Mouse (Mus musculus) cerebellum, adult 9-11 months (tissue): Measurements from ENCODE around the gene Mogs.

Experiments
- DNase-seq: peaks from one replicate; pipeline ENCODE4 v3.0.0; 2022

Gene Mogs

DNA sequence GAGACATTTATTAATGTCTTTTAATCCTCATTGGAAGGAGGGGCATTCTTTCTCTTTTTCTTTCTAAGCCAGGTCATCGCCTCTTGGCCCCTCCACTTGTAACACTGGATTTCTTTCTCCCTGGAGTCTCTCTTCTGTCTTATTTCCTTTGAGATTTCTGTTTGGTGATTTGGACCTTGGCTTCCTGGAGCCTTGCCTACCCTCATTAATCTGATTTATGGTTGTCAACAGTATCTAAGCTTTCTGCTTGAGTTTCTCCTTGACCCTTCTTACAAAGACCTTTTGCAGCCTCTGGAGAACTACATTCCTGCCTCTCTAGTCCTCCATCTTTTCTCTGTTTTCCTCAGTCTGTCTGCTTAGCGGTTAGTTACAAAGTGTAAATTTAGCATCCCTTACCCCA is 16.9 kb upstream of the Mogs start:
- no peak for DNase-seq

DNA sequence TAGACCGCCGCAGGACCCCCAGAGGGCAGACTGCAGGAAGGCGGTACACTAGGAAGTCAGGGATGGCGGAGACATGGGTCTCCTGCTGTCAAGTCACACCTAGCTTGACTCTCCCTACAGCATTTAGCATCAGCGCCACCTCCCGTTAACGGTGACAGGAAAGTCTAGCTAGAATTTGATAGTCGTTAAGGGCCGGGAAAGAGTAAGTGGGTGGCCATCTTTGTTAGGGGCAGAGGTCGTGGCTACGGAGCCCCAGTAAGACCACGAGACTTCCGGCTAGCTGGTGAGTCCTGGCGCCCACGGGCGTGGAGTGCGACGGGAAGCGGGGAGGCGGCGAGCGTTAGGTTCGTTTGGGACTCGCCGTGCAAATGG is 14.0 kb upstream of the Mogs start, which contains the start of the genes Ccdc142 and Gm42688:
TSS of gene Ccdc142 (plus strand) at position 286 of the 372 bp plus-strand sequence.
TSS of gene Gm42688 (plus strand) at position 302 of the 372 bp plus-strand sequence.
- peak; percentile 94 for DNase-seq

DNA sequence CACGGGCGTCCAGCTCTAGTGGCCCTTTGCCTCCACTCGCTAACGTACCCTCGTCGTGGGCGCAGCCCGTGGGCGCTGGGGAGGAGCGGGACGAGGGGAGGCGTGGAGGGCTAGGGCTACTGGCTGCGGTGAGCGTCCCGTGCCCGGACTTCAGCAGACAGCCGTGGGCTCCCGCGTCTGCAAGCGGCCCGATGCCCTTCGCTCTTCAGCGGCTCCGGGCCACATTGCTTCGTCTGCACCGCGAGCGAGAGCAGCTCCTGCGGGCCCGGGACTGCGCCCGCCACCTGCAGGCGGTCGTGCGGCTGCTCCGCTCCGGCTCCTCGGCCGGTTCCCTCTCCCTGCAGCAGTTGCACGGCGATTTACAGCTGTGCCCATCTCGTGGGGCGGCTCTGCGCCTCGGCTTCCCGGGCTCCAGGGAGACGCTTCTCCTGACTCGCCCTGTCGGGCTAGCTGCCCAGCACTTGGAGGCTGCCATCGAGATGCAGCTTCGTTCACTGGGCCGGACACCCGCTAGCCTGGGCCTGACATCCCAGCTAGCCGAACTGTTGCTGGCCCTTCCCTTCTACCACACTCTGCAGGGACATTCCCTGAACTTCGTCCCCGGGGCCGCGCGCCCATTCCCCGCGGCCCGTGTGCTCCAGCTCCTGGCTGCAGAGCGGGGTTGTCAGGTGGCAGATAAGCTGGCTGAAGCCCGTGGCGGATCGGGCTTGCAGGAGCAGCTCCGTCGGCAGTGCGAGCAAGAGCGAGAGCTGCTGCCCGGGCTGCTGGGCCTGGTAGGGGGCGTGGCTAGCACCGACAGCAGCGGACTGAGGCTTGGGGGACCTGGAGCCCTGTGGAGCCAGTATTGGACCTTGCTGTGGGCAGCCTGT is 13.4 kb upstream of the Mogs start:
- peak; percentile 69 for DNase-seq

DNA sequence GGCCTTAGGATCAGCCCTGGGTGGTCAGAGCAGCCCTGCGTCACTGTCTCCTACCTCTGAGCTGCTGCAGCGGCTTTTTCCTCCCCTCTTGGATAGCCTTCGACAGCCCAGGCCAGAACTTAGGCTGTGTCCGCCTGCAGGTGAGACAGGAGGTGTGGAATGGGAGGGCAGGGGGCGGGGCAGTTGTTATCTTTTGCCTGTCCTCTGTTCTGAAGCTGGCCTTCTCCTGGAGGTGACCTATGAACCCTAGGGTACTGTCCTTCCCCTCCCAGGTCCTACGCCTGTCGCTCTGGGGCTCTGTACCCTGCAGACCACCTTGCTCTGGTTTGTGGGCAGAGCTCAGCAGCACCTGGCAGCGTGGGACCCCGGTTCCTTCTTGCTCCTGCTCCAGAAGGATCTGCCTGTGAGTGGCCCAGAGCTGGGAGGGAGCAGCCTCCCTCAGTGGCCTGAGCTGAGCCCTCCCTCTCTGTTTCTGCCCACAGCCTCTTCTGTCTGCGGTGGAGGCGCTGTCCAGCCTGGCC is 12.1 kb upstream of the Mogs start:
- DNase-seq, result peak; percentile 50

DNA sequence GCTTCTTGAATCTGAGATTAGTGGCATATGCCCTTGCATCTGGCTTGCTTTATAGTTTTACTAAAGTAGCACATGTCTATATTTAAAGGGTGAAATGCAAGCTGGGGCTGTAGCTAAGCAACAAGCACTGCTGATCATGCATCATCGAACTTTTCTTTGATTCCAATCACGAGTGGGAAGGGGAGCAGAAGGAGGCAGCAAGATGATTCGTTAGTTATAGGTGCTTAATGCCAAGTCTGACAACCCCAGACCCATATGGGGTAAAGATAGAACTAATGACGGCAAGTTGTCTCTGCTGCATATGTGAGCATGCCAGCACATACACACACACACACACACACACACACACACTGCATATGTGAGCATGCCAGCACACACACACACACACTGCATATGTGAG is 11.1 kb upstream of the Mogs start:
- no peak for DNase-seq

DNA sequence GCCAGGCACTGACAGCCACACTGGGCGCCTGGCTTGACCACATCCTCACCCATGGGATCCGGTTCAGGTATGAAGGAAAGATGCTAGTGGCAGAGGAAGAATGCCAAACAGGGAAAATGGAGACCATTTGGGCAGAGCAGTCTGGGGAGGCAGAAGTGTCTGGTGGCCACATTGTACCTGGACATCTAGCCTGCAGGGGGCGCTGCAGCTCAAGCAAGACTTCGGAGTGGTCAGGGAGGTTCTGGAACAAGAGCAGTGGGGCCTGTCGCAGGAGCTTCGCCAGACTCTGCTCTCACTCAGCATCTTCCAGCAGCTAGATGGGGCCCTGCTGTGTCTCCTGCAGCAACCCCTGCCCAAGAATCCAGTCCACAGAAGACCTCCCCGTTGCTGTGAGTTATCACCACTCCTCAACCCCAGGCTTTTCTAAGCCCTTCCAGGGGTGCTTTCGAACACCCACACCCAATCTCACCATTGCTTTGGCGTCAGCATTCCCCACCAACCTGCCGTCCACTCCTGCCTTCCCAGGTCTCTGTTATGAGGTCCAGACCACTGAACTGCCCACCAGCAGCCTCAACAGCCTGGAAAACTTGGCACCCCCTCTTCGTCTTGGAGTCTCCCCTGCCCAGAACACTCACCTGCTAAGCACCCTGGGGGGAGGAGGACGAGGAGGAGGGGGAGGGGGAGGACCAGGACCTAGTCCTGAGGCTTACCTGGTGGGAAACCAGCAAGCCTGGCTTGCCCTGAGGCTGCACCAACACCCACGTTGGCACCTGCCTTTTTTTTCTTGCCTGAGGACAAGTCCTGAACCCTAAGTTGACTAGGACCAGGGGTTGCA is 7.5 kb upstream of the Mogs start:
- peak; percentile 79 for DNase-seq

DNA sequence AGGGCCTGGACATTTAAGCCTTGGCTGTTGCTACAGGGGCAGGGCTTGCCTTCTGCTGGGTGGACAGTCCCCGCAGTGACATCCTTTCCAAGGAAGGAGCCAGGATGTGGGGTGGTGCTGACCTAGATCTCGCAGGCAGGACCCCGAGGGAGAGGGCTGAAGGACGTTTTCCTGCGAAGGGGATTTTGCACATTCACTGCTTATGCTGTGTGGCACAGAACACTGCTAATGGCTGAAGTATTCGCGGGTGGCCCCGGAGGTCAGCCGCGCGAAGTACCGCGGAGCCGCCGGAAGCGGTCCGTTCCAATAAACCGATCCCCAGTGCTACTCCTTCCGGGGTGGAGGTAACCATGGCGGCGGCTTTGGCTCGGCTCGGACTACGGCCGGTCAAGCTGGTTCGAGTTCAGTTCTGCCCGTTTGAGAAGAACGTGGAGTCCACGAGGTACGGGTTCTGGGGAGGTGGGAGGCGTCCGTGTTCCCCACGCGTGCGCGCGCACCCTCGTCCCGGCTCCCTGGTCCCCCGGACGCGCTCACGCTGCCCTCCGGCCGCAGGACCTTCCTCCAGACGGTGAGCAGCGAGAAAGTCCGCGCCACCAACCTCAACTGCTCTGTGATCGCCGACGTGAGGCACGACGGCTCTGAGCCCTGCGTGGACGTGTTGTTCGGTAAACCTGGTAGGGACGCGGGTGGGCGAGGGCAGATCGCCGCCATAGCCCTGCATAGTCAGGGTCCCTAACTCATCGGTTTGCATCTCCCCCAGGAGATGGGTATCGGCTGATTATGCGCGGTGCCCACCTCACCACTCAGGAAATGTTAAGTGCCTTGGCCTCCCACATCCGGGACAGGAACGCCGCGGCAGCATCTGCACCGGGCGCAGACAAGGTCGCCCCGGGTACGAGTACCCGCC is 6.3 kb upstream of the Mogs start, which contains the start of gene Mrpl53:
TSS of gene Mrpl53 (plus strand) at position 279 of the 907 bp plus-strand sequence.
- peak; percentile 85 for DNase-seq

DNA sequence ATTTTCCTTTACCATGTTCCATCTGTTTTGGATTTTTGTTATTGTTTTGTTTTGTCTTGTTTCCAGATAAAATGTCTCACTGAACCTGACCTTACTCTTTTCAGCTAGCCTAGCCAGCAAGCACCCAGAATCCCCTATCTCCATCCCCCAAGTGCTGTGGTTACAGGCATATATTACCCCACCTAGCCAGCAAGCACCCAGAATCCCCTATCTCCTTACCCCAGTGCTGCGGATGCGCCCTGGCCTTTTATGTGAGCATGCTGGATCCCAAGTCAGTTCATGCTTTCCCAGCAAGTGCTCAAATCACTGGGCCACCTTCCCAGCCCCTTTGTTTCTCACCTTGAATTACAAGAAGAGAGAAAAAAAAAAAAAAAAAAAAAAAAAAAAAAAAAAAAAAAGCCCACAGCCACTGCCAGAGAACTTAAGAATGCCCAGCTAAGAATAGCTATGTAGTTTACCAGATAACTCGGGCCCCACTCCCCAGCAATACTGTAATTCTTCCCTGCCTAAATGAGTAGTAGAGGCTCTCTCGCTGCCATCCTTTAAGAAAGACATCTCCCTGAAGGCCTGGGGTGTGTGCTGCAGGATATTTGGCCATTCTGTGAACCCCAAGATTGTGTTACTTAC is 3.7 kb upstream of the Mogs start:
- peak; percentile 14 for DNase-seq

DNA sequence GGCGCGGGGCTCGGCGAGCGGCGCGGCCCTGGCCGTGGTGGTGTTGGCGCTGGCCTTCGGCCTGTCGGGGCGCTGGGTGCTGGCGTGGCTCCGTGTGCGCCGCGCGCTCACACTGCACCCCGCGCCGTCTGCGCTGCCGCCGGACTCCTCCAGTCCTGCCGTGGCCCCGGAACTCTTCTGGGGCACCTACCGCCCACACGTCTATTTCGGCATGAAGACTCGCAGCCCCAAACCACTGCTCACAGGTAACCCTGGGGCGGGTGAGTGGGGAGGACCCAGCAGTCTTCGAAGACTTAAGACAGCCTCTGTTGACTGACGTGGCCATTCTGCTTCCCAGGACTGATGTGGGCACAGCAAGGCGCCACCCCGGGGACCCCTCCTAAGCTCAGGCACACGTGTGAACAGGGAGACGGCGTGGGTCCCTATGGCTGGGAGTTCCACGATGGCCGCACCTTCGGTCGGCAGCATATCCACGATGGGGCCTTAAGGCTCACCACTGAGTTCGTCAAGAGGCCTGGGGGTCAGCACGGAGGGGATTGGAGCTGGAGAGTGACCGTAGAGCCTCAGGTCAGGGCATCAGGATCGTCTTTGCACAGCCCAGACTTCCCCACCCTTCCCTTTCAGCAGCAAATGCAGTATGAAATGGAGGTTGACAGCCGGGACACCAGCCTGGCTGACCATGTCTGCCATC is 531 bp downstream of the Mogs start:
- DNase-seq, result peak; percentile 67

DNA sequence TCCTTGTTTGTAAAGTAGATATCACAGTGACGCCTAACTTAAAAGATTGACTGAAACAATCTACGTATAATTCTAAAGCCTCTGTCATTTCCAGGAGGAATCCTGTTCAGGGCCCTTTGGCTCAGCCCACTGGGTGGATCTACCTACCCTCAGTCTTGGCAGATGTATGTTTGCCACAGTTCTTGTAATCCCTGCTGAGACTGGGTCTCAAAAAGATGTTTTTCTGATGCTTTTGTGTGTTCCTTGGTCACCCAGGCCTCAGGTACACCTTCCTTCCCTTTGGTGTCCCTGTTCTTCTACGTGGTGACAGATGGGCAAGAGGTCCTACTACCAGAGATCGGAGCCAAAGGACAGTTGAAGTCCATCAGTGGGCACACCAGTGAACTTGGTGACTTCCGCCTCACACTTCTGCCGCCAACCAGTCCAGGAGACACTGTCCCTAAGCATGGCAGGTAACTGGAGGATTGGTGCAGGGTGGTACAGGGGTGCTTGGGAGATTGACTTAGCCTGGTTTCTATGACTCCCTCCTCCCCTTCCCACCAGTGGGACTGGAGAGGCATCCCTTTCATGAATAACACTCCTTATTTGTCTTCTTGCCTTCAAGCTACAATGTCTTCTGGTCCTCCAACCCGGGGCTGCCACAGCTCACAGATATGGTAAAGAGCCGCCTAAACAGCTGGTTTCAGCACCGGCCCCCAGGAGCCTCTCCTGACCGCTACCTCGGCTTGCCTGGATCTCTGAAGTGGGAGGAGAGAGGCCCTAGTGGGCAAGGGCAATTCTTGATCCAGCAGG is 1.3 kb downstream of the Mogs start:
- no peak for DNase-seq

DNA sequence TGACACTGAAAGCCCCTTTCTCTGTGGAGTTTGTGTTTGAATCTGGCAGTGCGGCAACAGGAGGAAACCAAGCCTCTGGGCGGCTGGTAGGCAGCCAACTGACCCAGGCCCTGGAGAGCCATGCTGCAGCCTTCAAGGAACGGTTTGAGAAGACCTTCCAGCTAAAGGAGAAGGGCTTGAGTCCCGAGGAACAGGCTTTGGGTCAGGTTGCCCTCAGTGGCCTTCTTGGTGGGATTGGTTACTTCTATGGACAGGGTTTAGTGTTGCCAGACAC is 1.8 kb downstream of the Mogs start:
- no peak for DNase-seq

DNA sequence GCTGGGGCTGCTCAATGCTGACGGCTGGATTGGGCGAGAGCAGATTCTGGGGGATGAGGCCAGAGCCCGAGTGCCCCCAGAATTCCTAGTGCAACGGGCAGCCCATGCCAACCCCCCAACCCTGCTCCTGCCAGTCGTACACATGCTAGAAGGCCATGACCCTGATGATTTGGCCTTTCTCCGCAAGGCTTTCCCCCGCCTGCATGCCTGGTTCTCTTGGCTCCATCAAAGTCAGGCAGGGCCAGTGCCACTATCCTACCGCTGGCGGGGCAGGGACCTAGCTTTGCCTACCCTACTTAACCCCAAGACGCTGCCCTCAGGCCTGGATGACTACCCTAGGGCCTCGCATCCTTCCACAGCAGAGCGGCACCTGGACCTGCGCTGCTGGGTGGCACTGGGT is 2.3 kb downstream of the Mogs start:
- no peak for DNase-seq

DNA sequence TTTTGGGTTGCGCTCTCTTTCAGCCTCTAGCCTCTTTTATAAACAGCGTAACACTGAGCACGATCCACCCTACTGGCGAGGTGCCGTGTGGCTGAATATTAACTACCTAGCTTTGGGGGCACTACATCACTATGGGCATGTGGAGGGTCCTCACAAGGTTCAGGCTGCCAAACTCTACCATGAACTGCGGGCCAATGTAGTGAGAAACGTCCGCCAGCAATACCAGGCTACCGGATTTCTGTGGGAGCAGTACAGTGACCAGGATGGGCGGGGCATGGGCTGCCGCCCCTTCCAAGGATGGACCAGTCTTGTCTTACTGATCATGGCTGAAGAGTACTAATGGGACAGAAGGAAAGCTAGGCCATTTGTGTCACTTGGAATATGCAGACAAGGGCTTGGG is 3.1 kb downstream of the Mogs start:
- no peak for DNase-seq

DNA sequence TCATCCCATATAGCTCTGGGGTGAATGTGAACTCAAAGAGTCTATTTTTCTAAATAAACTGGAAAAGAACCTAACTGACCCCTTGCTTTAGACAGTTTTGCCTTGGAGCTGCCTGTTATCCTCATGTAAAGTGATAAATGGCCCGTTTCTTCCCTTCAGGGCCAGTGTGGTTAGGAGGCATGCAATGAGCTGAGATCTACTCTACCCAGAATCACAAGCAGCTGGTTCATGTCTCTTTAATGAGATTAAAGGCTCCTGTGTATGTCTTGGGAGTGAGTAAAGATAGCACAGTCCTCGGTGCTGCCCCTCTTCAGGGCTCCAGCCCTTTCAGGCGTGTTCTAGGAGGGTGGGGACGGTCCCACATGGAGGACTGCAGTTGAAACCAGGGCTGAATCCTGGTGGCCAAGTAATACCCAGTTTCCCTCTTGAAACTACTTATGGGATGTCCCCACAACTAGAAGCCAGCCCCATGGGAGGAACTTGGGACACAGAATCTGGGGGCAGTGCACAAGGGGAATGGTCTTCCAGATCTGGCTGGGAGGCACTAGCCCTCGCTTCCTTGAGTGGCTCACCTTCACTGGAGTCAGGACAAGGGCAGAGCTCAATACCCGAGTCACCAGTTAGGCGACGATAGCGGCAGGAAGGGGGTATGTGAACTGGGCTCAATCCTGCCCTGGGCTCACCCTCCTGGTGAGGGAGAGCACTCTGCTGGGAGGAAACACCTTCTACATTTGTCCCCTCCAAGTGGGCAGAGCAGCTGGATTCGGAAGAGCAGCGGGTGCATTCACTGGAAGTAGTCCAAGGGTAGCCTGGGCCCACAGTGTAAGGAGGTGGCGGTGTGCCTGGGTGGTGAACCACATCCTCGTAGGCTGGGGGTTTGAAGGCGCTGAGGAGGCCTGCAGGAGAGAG is 3.8 kb downstream of the Mogs start:
- DNase-seq, result no peak

DNA sequence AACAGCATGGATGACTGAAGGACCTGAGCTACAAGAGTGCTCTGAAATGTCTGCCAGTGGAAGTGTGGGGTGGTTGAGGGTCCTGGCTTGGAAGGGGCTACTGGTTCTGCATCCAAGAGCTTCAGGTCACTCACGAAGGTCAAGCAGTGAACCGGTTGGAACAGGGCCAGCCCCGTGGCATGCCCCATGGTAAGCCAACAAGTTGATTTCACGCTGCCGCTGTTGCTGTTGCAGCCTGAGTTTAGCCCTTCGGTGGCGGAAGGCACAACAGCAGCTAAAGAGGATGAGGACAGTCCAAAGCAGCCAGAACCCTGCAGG is 4.4 kb downstream of the Mogs start:
- peak; percentile 70 for DNase-seq

DNA sequence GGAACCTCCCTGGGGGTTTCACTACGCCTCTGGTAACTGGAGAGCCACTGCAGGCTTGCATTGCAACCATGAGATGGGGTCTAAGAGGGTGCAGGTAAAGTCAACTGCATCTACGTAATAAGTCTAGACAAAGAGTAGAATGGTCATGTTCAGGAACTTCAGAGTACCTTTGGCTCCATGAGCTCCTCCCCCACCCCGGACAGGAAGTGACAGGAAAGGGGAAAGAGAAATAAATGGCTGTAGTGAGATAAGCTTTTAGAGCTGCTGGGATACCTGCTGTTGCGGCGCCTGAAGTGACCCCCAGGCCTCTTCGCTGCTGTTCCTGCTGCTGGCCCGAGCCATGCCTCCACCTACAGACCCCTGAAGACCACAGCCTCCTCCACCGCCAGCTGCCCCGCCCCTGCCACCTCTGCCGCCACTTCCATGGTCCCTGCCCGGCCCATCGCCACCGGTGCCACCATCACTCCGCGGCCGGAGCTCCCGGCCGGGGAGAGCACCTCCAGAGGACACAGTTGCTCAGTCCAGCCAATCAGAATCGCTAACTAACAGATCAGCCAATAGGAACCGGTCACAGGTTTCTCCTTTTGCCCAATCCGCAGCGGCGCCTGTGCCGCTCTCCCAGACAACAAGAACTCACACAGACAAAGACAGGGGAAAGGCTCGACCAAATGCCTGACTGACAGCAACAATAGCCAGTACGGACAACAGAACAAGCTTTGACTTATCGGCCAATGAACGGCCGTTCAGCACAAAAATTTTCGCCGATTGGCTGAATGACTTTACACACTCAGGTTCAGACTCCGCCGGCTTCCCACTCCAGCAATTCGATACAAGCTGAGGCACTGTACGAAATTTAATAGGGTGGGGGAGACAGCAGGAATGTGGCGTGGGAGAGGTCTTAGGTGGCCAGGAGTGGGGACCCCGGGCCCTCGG is 5.9 kb downstream of the Mogs start, which contains the start of gene Wbp1:
TSS of gene Wbp1 (minus strand) at position 630 of the 933 bp plus-strand sequence.
- peak; percentile 99 for DNase-seq

DNA sequence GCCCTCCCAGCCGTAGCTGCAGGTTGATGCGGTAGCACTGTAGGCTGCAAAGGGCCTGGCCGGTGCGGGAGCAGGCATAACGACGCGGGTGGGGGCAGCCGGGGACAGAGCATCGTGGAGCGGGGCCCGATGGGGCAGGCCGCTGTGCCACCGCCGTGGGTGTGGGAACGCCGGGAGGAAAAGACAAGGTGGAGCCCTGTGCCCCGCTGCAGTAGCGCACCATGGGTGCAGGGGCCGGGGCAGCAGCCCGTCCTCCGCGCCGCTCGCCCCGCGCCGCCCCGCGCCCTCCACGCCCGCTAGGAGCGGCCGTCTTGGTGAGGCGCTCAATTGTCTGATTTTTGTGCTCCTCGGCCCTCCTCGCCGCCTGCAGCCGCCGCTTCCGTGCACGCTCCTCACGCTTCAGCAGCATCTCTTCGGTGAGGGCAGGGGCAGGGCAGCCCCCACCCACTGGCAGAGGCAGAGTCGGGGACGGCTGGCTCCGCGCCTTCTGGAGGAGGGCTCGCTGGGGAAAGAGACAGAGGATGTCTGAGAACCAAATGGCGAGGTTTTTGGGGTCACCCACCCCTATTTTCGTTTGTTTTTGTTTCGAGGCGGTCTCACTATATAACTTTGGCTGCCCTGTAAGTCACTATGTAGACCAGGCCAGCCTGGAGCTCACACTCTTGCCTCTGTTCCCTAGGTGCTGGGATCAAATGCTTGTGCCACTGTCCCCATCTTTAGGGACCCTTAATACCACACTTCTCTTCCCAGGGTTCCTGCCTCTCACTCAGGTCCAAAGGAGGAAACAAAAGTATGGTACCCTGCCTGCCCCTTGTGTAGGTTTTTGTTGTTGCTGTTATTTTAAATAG is 6.8 kb downstream of the Mogs start:
- DNase-seq, result peak; percentile 67

DNA sequence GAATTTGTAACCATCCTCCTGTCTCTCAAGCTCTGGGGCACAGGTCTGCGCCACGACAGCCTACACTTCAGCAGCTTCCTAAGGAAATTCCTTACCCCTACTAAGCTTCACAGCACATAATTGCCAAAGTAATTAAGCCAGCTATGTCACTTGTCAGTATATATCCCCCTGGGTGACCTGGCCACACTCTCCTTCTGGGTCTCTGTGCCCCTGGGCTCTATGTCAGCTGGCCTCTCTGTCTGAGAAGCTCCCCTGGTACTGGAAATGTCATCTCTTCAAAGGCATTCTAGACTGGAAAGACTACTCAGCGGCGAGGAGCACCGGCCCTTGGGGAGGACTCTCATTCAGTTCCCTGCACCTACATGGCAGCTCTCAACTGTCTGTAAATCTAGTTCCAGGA is 7.7 kb downstream of the Mogs start:
- no peak for DNase-seq
